Mouse (Mus musculus) embryonic facial prominence, embryonic 15.5 days (tissue): ENCODE measurements around the gene Rinl. TPM values are rescaled to one million over a fixed set of nuclear protein-coding genes. Genes with fewer than 3 reads are reported as not detected.

Experiments used
- ATAC-seq: fragments of 200-750 bp; cut with Nextera tagmentation; 2 replicates; pipeline ENCODE4 v1.8.0; 2017; ENCODE audit warnings: low read depth, moderate TSS enrichment; ENCODE audit not compliant: insufficient number of reproducible peaks, low FRiP score, low TSS enrichment
- H3K27ac ChIP-seq: fragments of 300-500 bp; sonication (generic); replicated peaks from 2 replicates; pipeline ENCODE4 v1.5.1; 2015; ENCODE audit warnings: mild to moderate bottlenecking, inconsistent platforms
- H3K27me3 ChIP-seq: fragments of 300-500 bp; sonication (generic); 2 replicates; pipeline ENCODE4 v1.6.1; 2015; ENCODE audit warnings: inconsistent platforms
- H3K36me3 ChIP-seq: fragments of 300-500 bp; sonication (generic); 2 replicates; pipeline ENCODE4 v1.6.1; 2015; ENCODE audit warnings: mild to moderate bottlenecking, inconsistent platforms
- H3K4me1 ChIP-seq: fragments of 300-500 bp; sonication (generic); 2 replicates; pipeline ENCODE4 v1.6.1; 2015; ENCODE audit warnings: inconsistent platforms
- H3K4me2 ChIP-seq: fragments of 300-500 bp; sonication (generic); replicated peaks from 2 replicates; pipeline ENCODE4 v1.6.1; 2015; ENCODE audit warnings: mild to moderate bottlenecking, inconsistent platforms
- H3K4me3 ChIP-seq: fragments of 300-500 bp; sonication (generic); replicated peaks from 2 replicates; pipeline ENCODE4 v1.5.1; 2015; ENCODE audit warnings: mild to moderate bottlenecking, inconsistent platforms
- H3K9ac ChIP-seq: fragments of 300-500 bp; sonication (generic); 2 replicates; pipeline ENCODE4 v1.6.1; 2015; ENCODE audit warnings: inconsistent platforms
- H3K9me3 ChIP-seq: fragments of 300-500 bp; sonication (generic); replicated peaks from 2 replicates; pipeline ENCODE4 v1.6.1; 2016; ENCODE audit warnings: inconsistent platforms
- WGBS: fragments of 180-500 bp; shearing (Covaris S2); methylation state at CpG from one replicate; pipeline ENCODE4 v1.1.7; 2015; 5-methylcytosine and 5-hydroxymethylcytosine counted together
- polyA plus RNA-seq: library from polyadenylated mRNA; unstranded; fragments of >200 nt; fragmentation: Nextera tagmentation; extraction: Ambion mirVana; gene quantifications from 2 replicates; pipeline ENCODE4 v1.2.1, GENCODE M21; 2015

Rinl gene
- polyA plus RNA-seq, 1 experiment from 2014 or later = 3.8 TPM

- Histone ChIP-seq H3K4me1 (peaks cover 21% of the 10 kb centered on the region), H3K9ac (no peak overlapping the region), H3K36me3 (peaks cover 25% of the 10 kb centered on the region), H3K27ac (peak overlapping the region; percentile 84), H3K9me3 (no peaks in the 10 kb centered on the region), H3K4me3 (no peak overlapping the region), H3K27me3 (no peaks in the 10 kb centered on the region), H3K4me2 (no peak overlapping the region)
- ATAC-seq = no peak
- 68% methylated on average over 7 of the region's 7 CpGs for WGBS
Measured at GRCm38 (mm10) chr7:28780857-28781256, 7.9 kb upstream of the Rinl start.

DNA sequence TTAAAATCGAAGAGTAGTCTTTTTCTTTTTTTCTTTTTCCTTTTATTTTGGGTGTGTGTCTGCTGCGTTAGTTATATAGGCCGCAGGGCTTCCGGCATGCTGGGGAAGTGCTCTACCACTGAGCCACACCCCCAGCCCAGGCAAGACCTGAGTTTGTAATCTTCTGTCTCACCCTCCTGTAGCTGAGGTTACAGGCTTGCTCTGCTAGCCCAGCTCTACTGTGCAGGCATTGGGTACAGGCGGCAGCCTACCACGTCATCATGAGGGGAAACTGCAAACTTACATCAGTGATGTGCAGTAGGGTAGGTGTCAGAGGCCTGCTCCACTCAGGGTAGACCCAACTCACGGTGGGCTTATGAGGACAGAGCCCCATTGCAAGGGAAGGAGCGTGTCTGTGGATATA, 7.5 kb upstream of the Rinl start:
- Histone ChIP-seq H3K4me1 (peaks cover 21% of the 10 kb centered on the region), H3K27me3 (no peaks in the 10 kb centered on the region), H3K9me3 (no peaks in the 10 kb centered on the region), H3K4me2 (no peak overlapping the region), H3K9ac (no peak overlapping the region), H3K36me3 (peaks cover 30% of the 10 kb centered on the region), H3K27ac (peak overlapping the region; percentile 84; the same call in 1 of the 2 replicates), H3K4me3 (no peak overlapping the region)
- no peak for ATAC-seq
- WGBS = 83% methylated on average over 8 of the region's 8 CpGs

GRCm38 (mm10) chr7:28785161-28785560, 3.6 kb upstream of the Rinl start:
- ATAC-seq = no peak

DNA sequence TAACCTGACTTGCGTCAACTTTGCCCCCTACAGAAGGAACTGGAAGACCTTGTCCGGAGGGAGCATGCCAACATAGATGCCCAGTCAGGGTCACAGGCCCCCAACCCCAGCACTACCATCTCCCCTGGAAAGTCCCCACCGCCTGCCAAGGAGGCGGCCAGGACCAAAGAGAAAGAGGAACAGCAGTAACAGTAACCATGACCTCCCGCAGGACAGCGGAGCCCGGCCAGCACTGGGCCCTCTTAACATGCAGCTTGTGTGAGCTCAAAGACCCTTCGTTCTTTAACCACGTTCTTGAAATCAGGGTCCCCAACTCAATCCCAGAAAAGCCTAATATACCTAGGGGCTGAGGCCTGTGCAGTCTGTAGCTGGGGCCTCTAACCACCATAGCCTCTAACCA, 885 bp upstream of the Rinl start:
- H3K36me3 ChIP-seq = peaks cover 23% of the 10 kb centered on the region
- H3K4me1 ChIP-seq = peaks cover 32% of the 10 kb centered on the region
- H3K27ac ChIP-seq = no peak overlapping the region
- 91% methylated on average over 9 of the region's 9 CpGs for WGBS
- no peak for ATAC-seq
- H3K4me3 ChIP-seq = no peak overlapping the region
- no peak overlapping the region for H3K9ac ChIP-seq
- H3K9me3 ChIP-seq = no peaks in the 10 kb centered on the region
- H3K27me3 ChIP-seq = no peaks in the 10 kb centered on the region
- H3K4me2 ChIP-seq = no peak overlapping the region

More at GRCm38 (mm10) chr7:28785161-28785560, 3.6 kb upstream of the Rinl start:
- H3K4me2 ChIP-seq = no peak overlapping the region
- no peak overlapping the region for H3K27ac ChIP-seq
- WGBS = 76% methylated on average over 5 of the region's 5 CpGs
- H3K9me3 ChIP-seq = no peaks in the 10 kb centered on the region
- H3K4me3 ChIP-seq = no peak overlapping the region
- no peak overlapping the region for H3K9ac ChIP-seq
- peaks cover 23% of the 10 kb centered on the region for H3K36me3 ChIP-seq
- H3K27me3 ChIP-seq = no peaks in the 10 kb centered on the region
- H3K4me1 ChIP-seq = peaks cover 44% of the 10 kb centered on the region

DNA sequence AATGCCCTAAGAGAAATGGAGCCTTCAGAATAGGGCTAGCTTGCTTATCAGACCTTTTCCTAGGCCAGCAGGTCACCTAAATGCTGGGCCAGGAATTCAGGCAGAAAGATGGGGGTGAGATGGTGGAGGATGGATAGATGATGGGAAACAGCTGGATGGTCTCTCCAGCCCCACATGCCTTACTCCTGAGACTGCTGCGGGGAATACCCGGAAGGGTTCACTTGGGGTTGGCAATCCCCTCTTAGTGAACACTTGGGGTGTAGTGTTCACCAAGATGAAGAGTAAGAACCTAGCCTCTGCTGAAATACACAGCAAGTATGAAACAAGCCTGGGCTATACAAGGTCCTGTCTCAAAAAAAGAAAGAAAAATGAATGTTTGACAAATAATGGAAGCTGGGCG, 466 bp downstream of the Rinl start:
- Histone ChIP-seq H3K9ac (no peak overlapping the region), H3K4me1 (peaks cover 32% of the 10 kb centered on the region)

GRCm38 (mm10) chr7:28790066-28790806, 1.5 kb downstream of the Rinl start:
- no peak overlapping the region for H3K9ac ChIP-seq
- ATAC-seq = no peak
- peaks cover 29% of the 10 kb centered on the region for H3K4me1 ChIP-seq
- H3K9me3 ChIP-seq = no peaks in the 10 kb centered on the region
- no peak overlapping the region for H3K4me2 ChIP-seq
- H3K27ac ChIP-seq = peak overlapping the region; percentile 35; the same call in 1 of the 2 replicates
- 46% methylated on average over 8 of the region's 8 CpGs for WGBS
- no peaks in the 10 kb centered on the region for H3K27me3 ChIP-seq
- no peak overlapping the region for H3K4me3 ChIP-seq
- peaks cover 17% of the 10 kb centered on the region for H3K36me3 ChIP-seq

More for the DNA sequence above, 466 bp downstream of the Rinl start:
- ATAC-seq = no peak
- peaks cover 19% of the 10 kb centered on the region for H3K36me3 ChIP-seq
- H3K27me3 ChIP-seq = no peaks in the 10 kb centered on the region
- H3K9me3 ChIP-seq = no peaks in the 10 kb centered on the region
- H3K4me3 ChIP-seq = no peak overlapping the region
- H3K4me2 ChIP-seq = no peak overlapping the region
- 43% methylated on average over 3 of the region's 3 CpGs for WGBS
- H3K27ac ChIP-seq = peak overlapping the region; percentile 35

GRCm38 (mm10) chr7:28791706-28792105, 2.9 kb downstream of the Rinl start:
- Histone ChIP-seq H3K27ac (no peak overlapping the region), H3K9me3 (no peaks in the 10 kb centered on the region), H3K27me3 (no peaks in the 10 kb centered on the region), H3K4me3 (no peak overlapping the region), H3K36me3 (peaks cover 5% of the 10 kb centered on the region), H3K4me1 (peaks cover 33% of the 10 kb centered on the region), H3K4me2 (no peak overlapping the region), H3K9ac (no peak overlapping the region)
- ATAC-seq = no peak

DNA sequence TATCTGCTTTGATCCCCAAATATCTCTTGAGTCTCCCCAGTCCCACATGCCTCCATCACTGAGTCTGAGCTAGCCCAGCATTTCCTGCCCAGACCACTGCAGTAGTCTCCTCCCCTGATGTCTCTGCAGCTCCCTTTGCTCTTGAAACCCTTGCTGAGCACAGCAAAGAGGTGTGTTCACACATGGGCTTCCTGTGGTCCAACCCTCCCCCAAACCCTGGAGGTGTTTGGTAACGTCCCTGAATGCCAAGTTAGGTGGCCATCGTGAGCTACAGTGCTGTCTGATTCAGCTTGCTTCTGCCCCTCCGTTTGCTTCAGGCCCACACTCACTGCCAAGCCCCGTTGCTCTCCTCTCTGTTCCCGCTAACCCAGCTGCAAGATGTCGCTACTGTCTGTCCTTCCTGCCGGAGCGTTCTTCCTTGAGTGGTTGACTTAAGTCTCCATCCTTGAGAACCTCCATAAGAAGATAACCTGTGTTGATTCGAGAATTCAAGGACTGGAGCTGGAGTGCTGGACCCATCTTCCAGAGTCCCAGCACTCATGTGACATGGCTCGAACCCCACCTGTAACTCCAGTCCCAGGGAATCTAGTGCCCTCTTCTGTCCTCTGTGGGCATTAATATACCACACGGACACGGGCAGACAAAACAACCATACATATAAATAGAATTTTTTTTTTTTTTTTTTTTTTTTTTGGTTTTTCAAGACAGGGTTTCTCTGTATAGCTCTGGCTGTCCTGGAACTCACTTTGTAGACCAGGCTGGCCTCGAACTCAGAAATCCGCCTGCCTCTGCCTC, 3.8 kb downstream of the Rinl start:
- H3K27ac ChIP-seq = no peak overlapping the region
- ATAC-seq = no peak

DNA sequence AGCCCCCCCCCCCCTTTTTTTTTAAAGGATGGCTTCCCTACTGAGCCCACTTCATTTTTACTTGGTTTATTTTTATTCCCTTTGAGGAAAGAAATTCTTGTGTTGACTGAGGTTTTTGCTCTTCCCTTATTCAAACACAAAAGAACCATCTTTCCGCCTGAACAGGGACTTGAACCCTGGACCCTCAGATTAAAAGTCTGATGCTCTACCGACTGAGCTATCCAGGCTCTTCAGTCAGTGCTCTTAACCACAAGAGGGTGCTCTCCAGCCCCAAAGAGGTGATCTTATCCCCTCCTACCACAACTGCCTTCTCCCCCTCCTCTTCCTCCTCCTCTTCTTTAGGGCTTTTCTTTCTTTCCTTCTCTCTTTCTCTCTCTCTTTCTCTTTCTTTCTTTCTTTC, 5.1 kb downstream of the Rinl start:
- Histone ChIP-seq H3K36me3 (no peaks in the 10 kb centered on the region), H3K27me3 (no peaks in the 10 kb centered on the region), H3K9ac (no peak overlapping the region), H3K4me3 (no peak overlapping the region), H3K4me2 (no peak overlapping the region), H3K27ac (no peak overlapping the region), H3K4me1 (peaks cover 27% of the 10 kb centered on the region), H3K9me3 (no peaks in the 10 kb centered on the region)
- WGBS = 44% methylated on average over 2 of the region's 2 CpGs
- no peak for ATAC-seq

More for the DNA sequence above, 3.8 kb downstream of the Rinl start:
- Histone ChIP-seq H3K27me3 (no peaks in the 10 kb centered on the region), H3K36me3 (peaks cover 3% of the 10 kb centered on the region), H3K9me3 (no peaks in the 10 kb centered on the region), H3K4me3 (no peak overlapping the region), H3K4me2 (no peak overlapping the region), H3K9ac (no peak overlapping the region), H3K4me1 (peaks cover 37% of the 10 kb centered on the region)
- WGBS = 81% methylated on average over 14 of the region's 14 CpGs

DNA sequence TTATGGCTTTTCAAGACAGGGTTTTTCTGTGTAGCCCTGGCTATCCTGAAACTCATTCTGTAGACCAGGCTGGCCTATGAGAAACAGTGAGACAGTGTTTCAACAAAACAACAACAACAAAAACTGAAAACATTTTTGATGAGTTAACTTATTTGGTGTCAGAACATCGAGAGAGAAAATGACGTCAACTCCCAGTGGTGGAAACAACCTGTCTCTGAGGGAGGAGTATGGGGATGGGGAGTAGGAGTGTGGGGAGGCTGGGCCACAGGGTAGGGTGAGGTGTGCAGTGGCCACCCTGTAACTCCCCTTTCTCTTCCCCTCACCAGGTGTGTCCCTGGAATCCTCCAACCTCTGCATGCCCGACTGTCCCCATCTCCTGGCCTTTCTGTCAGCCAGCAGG, 5.7 kb downstream of the Rinl start:
- Histone ChIP-seq H3K4me3 (no peak overlapping the region), H3K27ac (no peak overlapping the region), H3K9ac (no peak overlapping the region), H3K4me1 (peaks cover 20% of the 10 kb centered on the region), H3K9me3 (no peaks in the 10 kb centered on the region), H3K27me3 (no peaks in the 10 kb centered on the region), H3K4me2 (no peak overlapping the region), H3K36me3 (no peaks in the 10 kb centered on the region)
- 75% methylated on average over 3 of the region's 3 CpGs for WGBS
- no peak for ATAC-seq

DNA sequence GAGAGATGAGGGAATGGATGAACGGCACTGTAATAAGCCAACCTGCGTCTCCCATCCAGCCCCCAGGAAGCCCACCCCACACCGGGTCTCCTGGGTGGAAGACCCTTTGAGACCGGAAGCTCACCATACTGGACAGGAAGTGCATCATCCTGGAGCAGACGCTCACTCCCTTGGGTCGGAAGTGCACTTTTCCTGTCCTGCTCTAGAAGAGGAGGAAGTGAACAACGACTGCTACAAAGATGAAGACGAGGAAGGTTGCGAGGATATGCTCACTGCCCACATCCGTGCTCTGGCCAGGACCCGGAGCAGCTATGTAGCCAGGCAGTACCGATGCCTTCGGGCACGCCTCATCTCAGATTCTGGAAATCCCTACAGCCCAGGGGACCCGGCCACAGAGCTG, 7.1 kb downstream of the Rinl start:
- no peak for ATAC-seq
- Histone ChIP-seq H3K27ac (peak overlapping the region; percentile 53; the same call in 1 of the 2 replicates), H3K4me3 (no peak overlapping the region), H3K9ac (no peak overlapping the region), H3K4me1 (peaks cover 13% of the 10 kb centered on the region), H3K27me3 (no peaks in the 10 kb centered on the region), H3K9me3 (no peaks in the 10 kb centered on the region), H3K36me3 (no peaks in the 10 kb centered on the region), H3K4me2 (no peak overlapping the region)
- 78% methylated on average over 15 of the region's 15 CpGs for WGBS
